Mouse (Mus musculus): ENCODE results near the gene Gnat1.

Gnat1 gene

GRCm38 (mm10) chr9:107628721-107629410 lies 50.6 kb downstream of the Gnat1 start:
- in situ Hi-C loops (cut with MboI, MseI): loop anchor here (5.0 kb wide), 2 partner anchors 77 to 948 kb away; partner anchors contain the start of genes Rassf1 (in 1 of the 2) and Wdr6 (in 1 of the 2)

GRCm38 (mm10) chr9:107627387-107628255 lies 51.9 kb downstream of the Gnat1 start:
- in situ Hi-C loops (cut with MboI, MseI): loop anchor here (5.0 kb wide), 2 partner anchors 75 to 950 kb away; partner anchors contain the start of genes Rassf1 (in 1 of the 2) and Wdr6 (in 1 of the 2)

GRCm38 (mm10) chr9:107626844-107627277 lies 52.7 kb downstream of the Gnat1 start:
- in situ Hi-C loops (cut with MboI, MseI): loop anchor here (5.0 kb wide), 2 partner anchors 75 to 950 kb away; partner anchors contain the start of genes Rassf1 (in 1 of the 2) and Wdr6 (in 1 of the 2)

- in situ Hi-C loops (cut with MboI, MseI): loop anchor here (5.0 kb wide), 2 partner anchors 74 to 951 kb away; partner anchors contain the start of genes Rassf1 (in 1 of the 2) and Wdr6 (in 1 of the 2)
Observed at GRCm38 (mm10) chr9:107626158-107626843, 53.2 kb downstream of the Gnat1 start.

- in situ Hi-C loops (cut with MboI, MseI): loop anchor here (5.0 kb wide), 2 partner anchors 73 to 952 kb away; partner anchors contain the start of genes Rassf1 (in 1 of the 2) and Wdr6 (in 1 of the 2)
Observed at GRCm38 (mm10) chr9:107625351-107626128, 54.0 kb downstream of the Gnat1 start.

- in situ Hi-C loops (cut with MboI, MseI): loop anchor here (5.0 kb wide), 2 partner anchors 73 to 952 kb away; partner anchors contain the start of genes Rassf1 (in 1 of the 2) and Wdr6 (in 1 of the 2)
Observed at GRCm38 (mm10) chr9:107624951-107625350, 54.6 kb downstream of the Gnat1 start.

- in situ Hi-C loops (cut with MboI, MseI): no loop called here
Observed at GRCm38 (mm10) chr9:107624539-107624938, 55.0 kb downstream of the Gnat1 start.

All from T-helper 17 cell (primary cell).